7 mouse cellular contexts compared by ENCODE assay signal in genomic region chr5:98166116-98166515, GRCm38 (mm10). TPM values are rescaled to one million over a fixed set of nuclear protein-coding genes. Genes with fewer than 3 reads are reported as not detected.
DNase-seq lines count a peak whose midpoint lies in the region; ATAC-seq lines count a peak whose summit lies in the region.

No protein-coding gene starts in this region.

- H3K27me3 ChIP-seq in intestine, embryonic 14.5 days (replicated peaks; ENCODE audit: control insufficient read depth, insufficient read depth, low read length), result peaks cover 54% of the 10 kb centered on the region
- peaks cover 37% of the 10 kb centered on the region for H3K27me3 ChIP-seq in intestine, embryonic 15.5 days (replicated peaks)
- H3K27me3 ChIP-seq in embryonic facial prominence, embryonic 10.5 days (replicated peaks; ENCODE audit: low read depth, poor library complexity, severe bottlenecking), result peaks cover 71% of the 10 kb centered on the region
- peaks cover 14% of the 10 kb centered on the region for H3K27me3 ChIP-seq in forebrain, embryonic 15.5 days
- peaks cover 46% of the 10 kb centered on the region for H3K27me3 ChIP-seq in midbrain, embryonic 14.5 days (ENCODE audit: control insufficient read depth, insufficient read depth, low read length)

- no peak overlapping the region for H3K27ac ChIP-seq in intestine, embryonic 14.5 days (ENCODE audit: low read depth)
- no peak overlapping the region for H3K27ac ChIP-seq in intestine, embryonic 15.5 days
- H3K27ac ChIP-seq in embryonic facial prominence, embryonic 10.5 days (replicated peaks), result no peak overlapping the region
- H3K27ac ChIP-seq in forebrain, embryonic 15.5 days (replicated peaks), result peak overlapping the region; percentile 73
- H3K27ac ChIP-seq in midbrain, embryonic 14.5 days (replicated peaks; ENCODE audit: low read depth, low read length), result 0 out of 2 replicates have a peak overlapping the region, but pooled peaks have one; percentile 13

- DNase-seq in intestine, embryonic 14.5 days (ENCODE audit: low spot score), result peak; percentile 55
- peak; percentile 36 for DNase-seq in embryonic facial prominence, embryonic 10.5 days (ENCODE audit: low spot score)
- DNase-seq in midbrain, embryonic 14.5 days, result peak; percentile 65
- no peak for DNase-seq in yolk sac, embryonic 10.5 days (ENCODE audit: low spot score)
- DNase-seq in kidney, adult 9 months, result no peak

- H3K4me3 ChIP-seq in intestine, embryonic 14.5 days (ENCODE audit: low read depth, low read length), result no peak overlapping the region
- H3K4me3 ChIP-seq in intestine, embryonic 15.5 days (replicated peaks), result no peak overlapping the region
- peak overlapping the region; percentile 65; the same call in 1 of the 2 replicates for H3K4me3 ChIP-seq in embryonic facial prominence, embryonic 10.5 days
- peak overlapping the region; percentile 4; the same call in 1 of the 2 replicates for H3K4me3 ChIP-seq in forebrain, embryonic 15.5 days
- H3K4me3 ChIP-seq in midbrain, embryonic 14.5 days (replicated peaks; ENCODE audit: low read depth, low read length), result peak overlapping the region; percentile 8; the same call in 1 of the 2 replicates

- no peak overlapping the region for H3K9ac ChIP-seq in intestine, embryonic 14.5 days (ENCODE audit: low read length)
- H3K9ac ChIP-seq in intestine, embryonic 15.5 days, result no peak overlapping the region
- no peak overlapping the region for H3K9ac ChIP-seq in forebrain, embryonic 15.5 days (replicated peaks)
- H3K9ac ChIP-seq in midbrain, embryonic 14.5 days (replicated peaks; ENCODE audit: low read length), result no peak overlapping the region

- 10% methylated on average over 15 of the region's 15 CpGs for whole genome bisulfite sequencing in intestine, embryonic 14.5 days
- 12% methylated on average over 15 of the region's 15 CpGs for WGBS in intestine, embryonic 15.5 days
- WGBS in embryonic facial prominence, embryonic 10.5 days, result 1% methylated on average over 15 of the region's 15 CpGs
- 2% methylated on average over 15 of the region's 15 CpGs for WGBS in forebrain, embryonic 15.5 days
- 2% methylated on average over 15 of the region's 15 CpGs for whole genome bisulfite sequencing in midbrain, embryonic 14.5 days

- no peak for ATAC-seq in intestine, embryonic 14.5 days (replicated peaks; ENCODE audit: low FRiP score, low TSS enrichment, low read depth)
- ATAC-seq in intestine, embryonic 15.5 days, result no peak
- ATAC-seq in forebrain, embryonic 15.5 days (replicated peaks), result peak; percentile 45
- ATAC-seq in midbrain, embryonic 14.5 days (ENCODE audit: low FRiP score, low TSS enrichment), result peak; percentile 15

- no peaks in the 10 kb centered on the region for H3K36me3 ChIP-seq in intestine, embryonic 14.5 days (ENCODE audit: control insufficient read depth, insufficient read depth, low read length)
- no peaks in the 10 kb centered on the region for H3K36me3 ChIP-seq in intestine, embryonic 15.5 days
- no peaks in the 10 kb centered on the region for H3K36me3 ChIP-seq in embryonic facial prominence, embryonic 10.5 days (replicated peaks)
- no peaks in the 10 kb centered on the region for H3K36me3 ChIP-seq in forebrain, embryonic 15.5 days
- no peaks in the 10 kb centered on the region for H3K36me3 ChIP-seq in midbrain, embryonic 14.5 days (ENCODE audit: control insufficient read depth, insufficient read depth, low read length)

- peaks cover 18% of the 10 kb centered on the region; the same call in 1 of the 2 replicates for H3K4me1 ChIP-seq in intestine, embryonic 14.5 days (replicated peaks; ENCODE audit: control insufficient read depth, insufficient read depth, low read length)
- peaks cover 17% of the 10 kb centered on the region for H3K4me1 ChIP-seq in intestine, embryonic 15.5 days (replicated peaks)
- peaks cover 47% of the 10 kb centered on the region for H3K4me1 ChIP-seq in embryonic facial prominence, embryonic 10.5 days
- peaks cover 48% of the 10 kb centered on the region for H3K4me1 ChIP-seq in forebrain, embryonic 15.5 days
- H3K4me1 ChIP-seq in midbrain, embryonic 14.5 days (ENCODE audit: control insufficient read depth, insufficient read depth, low read length), result peaks cover 32% of the 10 kb centered on the region

- no peaks in the 10 kb centered on the region for H3K9me3 ChIP-seq in intestine, embryonic 14.5 days (ENCODE audit: control insufficient read depth, low read length)
- H3K9me3 ChIP-seq in intestine, embryonic 15.5 days, result no peaks in the 10 kb centered on the region
- no peaks in the 10 kb centered on the region for H3K9me3 ChIP-seq in embryonic facial prominence, embryonic 10.5 days
- no peaks in the 10 kb centered on the region for H3K9me3 ChIP-seq in forebrain, embryonic 15.5 days
- no peaks in the 10 kb centered on the region for H3K9me3 ChIP-seq in midbrain, embryonic 14.5 days (ENCODE audit: control insufficient read depth, low read length)

- H3K4me2 ChIP-seq in intestine, embryonic 14.5 days (ENCODE audit: low read length), result no peak overlapping the region
- no peak overlapping the region for H3K4me2 ChIP-seq in intestine, embryonic 15.5 days (replicated peaks)
- H3K4me2 ChIP-seq in forebrain, embryonic 15.5 days (replicated peaks), result peak overlapping the region; percentile 74
- H3K4me2 ChIP-seq in midbrain, embryonic 14.5 days (ENCODE audit: low read length), result peak overlapping the region; percentile 32

RNA-seq across cellular contexts. Expression of gene Prdm8, which starts 0.9 kb away (rescaled TPM):
- 0.19 and 0.22 TPM in 2 replicates for polyA plus RNA-seq in intestine, embryonic 14.5 days (2014; fragmentation: Nextera tagmentation; extraction: Ambion mirVana)
- 0.13 TPM in 1 of 2 replicates, not detected in the other for polyA plus RNA-seq in intestine, embryonic 15.5 days (2015; fragmentation: Nextera tagmentation; extraction: Ambion mirVana)
- polyA plus RNA-seq in embryonic facial prominence, embryonic 10.5 days (2016; fragmentation: Nextera tagmentation; extraction: Ambion mirVana), result 0.05 and 0.19 TPM in 2 replicates
- 7.9 and 8.7 TPM in 2 replicates for polyA plus RNA-seq in forebrain, embryonic 15.5 days (2015; fragmentation: Nextera tagmentation; extraction: Ambion mirVana)
- 3.5 and 4.4 TPM in 2 replicates for polyA plus RNA-seq in midbrain, embryonic 14.5 days (2014; fragmentation: Nextera tagmentation; extraction: Ambion mirVana)

Comparison
In these comparisons a context has a peak if more than half of its experiments do, and no peak if none do; other contexts are left out.
1. ATAC-seq: peak in forebrain, embryonic 15.5 days (single experiment) and midbrain, embryonic 14.5 days (single experiment); none in intestine, embryonic 14.5 days (single experiment) and intestine, embryonic 15.5 days (single experiment).
2. DNase-seq: peak in intestine, embryonic 14.5 days (single experiment), embryonic facial prominence, embryonic 10.5 days (single experiment) and midbrain, embryonic 14.5 days (single experiment); none in yolk sac, embryonic 10.5 days (single experiment) and kidney, adult 9 months (single experiment).
3. H3K27ac ChIP-seq: peak in forebrain, embryonic 15.5 days (single experiment) and midbrain, embryonic 14.5 days (single experiment); none in intestine, embryonic 14.5 days (single experiment), intestine, embryonic 15.5 days (single experiment) and embryonic facial prominence, embryonic 10.5 days (single experiment).
4. H3K4me2 ChIP-seq: peak in forebrain, embryonic 15.5 days (single experiment) and midbrain, embryonic 14.5 days (single experiment); none in intestine, embryonic 14.5 days (single experiment) and intestine, embryonic 15.5 days (single experiment).
5. H3K4me3 ChIP-seq: peak in embryonic facial prominence, embryonic 10.5 days (single experiment), forebrain, embryonic 15.5 days (single experiment) and midbrain, embryonic 14.5 days (single experiment); none in intestine, embryonic 14.5 days (single experiment) and intestine, embryonic 15.5 days (single experiment).